9 mouse cellular contexts compared by ENCODE assay signal in genomic region chr7:122670873-122671641, GRCm38 (mm10). TPM values are rescaled to one million over a fixed set of nuclear protein-coding genes. Genes with fewer than 3 reads are reported as not detected.
DNase-seq lines count a peak whose midpoint lies in the region; ATAC-seq and TF ChIP-seq lines count a peak whose summit lies in the region.
"Had no signal": no experiment of that assay in that cellular context is flagged by ENCODE, and none has a peak within 500 bp of the region (broad histone marks: within the 10 kb centered on the region; RNA-seq: fewer than 3 reads in every experiment).

No protein-coding gene starts in this region.

- H3K27ac ChIP-seq in intestine, postnatal 0 days (ENCODE audit: low read depth, low read length) = no peak overlapping the region
- H3K27ac ChIP-seq in midbrain, embryonic 10.5 days (replicated peaks) = no peak overlapping the region

- WGBS in intestine, postnatal 0 days = 12% methylated on average over 42 of the region's 45 CpGs
- WGBS in midbrain, embryonic 10.5 days = 7% methylated on average over 44 of the region's 45 CpGs

- H3K9me3 ChIP-seq in intestine, postnatal 0 days (ENCODE audit: control insufficient read depth) = no peaks in the 10 kb centered on the region
- no peaks in the 10 kb centered on the region for H3K9me3 ChIP-seq in midbrain, embryonic 10.5 days (replicated peaks)

- no peak overlapping the region for H3K4me3 ChIP-seq in intestine, postnatal 0 days (ENCODE audit: low read depth, low read length)
- peak overlapping the region; percentile 42 for H3K4me3 ChIP-seq in midbrain, embryonic 10.5 days

- H3K4me1 ChIP-seq in intestine, postnatal 0 days (replicated peaks; ENCODE audit: control insufficient read depth, insufficient read depth, low read length) = no peaks in the 10 kb centered on the region
- peaks cover 10% of the 10 kb centered on the region for H3K4me1 ChIP-seq in midbrain, embryonic 10.5 days

- no peak overlapping the region for H3K9ac ChIP-seq in intestine, postnatal 0 days (ENCODE audit: low read depth, low read length)

- peak; percentile 76 for DNase-seq in adrenal gland, adult 8-10 months
- peak; percentile 90 for DNase-seq in embryo, embryonic 9.5 days (ENCODE audit: extremely low spot score)
- DNase-seq in heart, adult 11 months = peak; percentile 95
- peak; percentile 83 to 87 for DNase-seq in left cerebral cortex, postnatal 36 days (ENCODE audit: low spot score in 2 of 2)
- peak; percentile 90 for DNase-seq in midbrain, embryonic 10.5 days (ENCODE audit: low spot score)
- peak; percentile 38 for DNase-seq in skeletal muscle tissue, adult 2 months (ENCODE audit: low read depth, low spot score)

- no peak for TF ChIP-seq CTCF in intestine, postnatal 0 days (IDR thresholded peaks at IDR 0.05; ENCODE audit: low read depth)

- no peak overlapping the region for H3K4me2 ChIP-seq in intestine, postnatal 0 days (replicated peaks; ENCODE audit: low read depth)

- H3K27me3 ChIP-seq in intestine, postnatal 0 days (replicated peaks; ENCODE audit: control insufficient read depth, insufficient read depth, low read length) = peaks cover 9% of the 10 kb centered on the region; the same call in 1 of the 2 replicates
- peaks cover 20% of the 10 kb centered on the region for H3K27me3 ChIP-seq in midbrain, embryonic 10.5 days (ENCODE audit: low read depth, poor library complexity, severe bottlenecking)

- intact Hi-C loops in left cerebral cortex, postnatal 36 days (cut with DNase I) = loop anchor here (1.0 to 5.0 kb wide), 5 partner anchors 57 to 236 kb away; no protein-coding TSS in a partner anchor

- H3K36me3 ChIP-seq in intestine, postnatal 0 days (ENCODE audit: control insufficient read depth, insufficient read depth) = no peaks in the 10 kb centered on the region
- H3K36me3 ChIP-seq in midbrain, embryonic 10.5 days = no peaks in the 10 kb centered on the region

- peak; percentile 47; the same call in 1 of the 2 replicates for ATAC-seq in intestine, postnatal 0 days
- ATAC-seq in activated CD4-positive, CD25-positive, alpha-beta regulatory T cell, adult 4 months = no peak

RNA-seq across cellular contexts. Expression of gene Cacng3, which starts 0.8 kb away (rescaled TPM):
- total RNA-seq in adrenal gland, adult 8-10 months (2022) = 1 to 10 TPM in 2 of 4 experiments, under 1 TPM in 2; 0.80 to 2.0 (median 1.4) TPM
- polyA plus RNA-seq in intestine, postnatal 0 days (2015; fragmentation: Nextera tagmentation; extraction: Ambion mirVana) = 0.10 TPM in 1 of 2 replicates, not detected in the other
- 100 to 1,000 TPM; 145 to 147 TPM for total RNA-seq in left cerebral cortex, postnatal 36 days (2021)
- polyA plus RNA-seq in midbrain, embryonic 10.5 days (2016; fragmentation: Nextera tagmentation; extraction: Ambion mirVana) = 0.74 and 0.96 TPM in 2 replicates
- polyA plus RNA-seq in activated CD4-positive, CD25-positive, alpha-beta regulatory T cell, adult 4 months (2017; shearing (Covaris generic)) = not detected
- polyA plus RNA-seq: small intestine, adult 2 months had no signal

Comparison
In these comparisons a context has a peak if more than half of its experiments do, and no peak if none do; other contexts are left out.
1. DNase-seq: peak in every context shown above with its lines; median percentile 95 in heart, adult 11 months; 90 in embryo, embryonic 9.5 days; 90 in midbrain, embryonic 10.5 days; 85 in left cerebral cortex, postnatal 36 days; 76 in adrenal gland, adult 8-10 months; 38 in skeletal muscle tissue, adult 2 months.